Mouse (Mus musculus) left cerebral cortex, postnatal 36 days (tissue): ENCODE data around the gene Cntnap5c. TPM values are rescaled to one million over a fixed set of nuclear protein-coding genes. Genes with fewer than 3 reads are reported as not detected.

Experiments used
- total RNA-seq, 2 experiments: library from RNA; stranded (reverse); gene quantifications; 2 replicates each; pipeline ENCODE4 v1.2.3; 2021

The Cntnap5c gene
- total RNA-seq, 2 experiments from 2014 or later = 5.4 to 8.4 TPM

Other genes with a start within 250 kb of the Cntnap5c start
- gene Vmn2r120, start 224.1 kb upstream of the Cntnap5c start, total RNA-seq = not detected
- gene Gm21834, start 27.4 kb upstream of the Cntnap5c start, total RNA-seq = not detected